Mouse (Mus musculus) bone marrow, adult 2 months (tissue): ENCODE measurements around the gene 1110051M20Rik. TPM values are rescaled to one million over a fixed set of nuclear protein-coding genes. Genes with fewer than 3 reads are reported as not detected.

Source experiments
- H3K27ac ChIP-seq: fragments of 200-500 bp; 2 replicates; pipeline ENCODE4 v1.5.1; 2012; ENCODE audit warnings: low read depth, mild to moderate bottlenecking, control low read depth, inconsistent platforms, low read length; ENCODE audit not compliant: control insufficient read depth, poor library complexity, insufficient read depth
- H3K4me1 ChIP-seq: fragments of 200-500 bp; 2 replicates; pipeline ENCODE4 v1.6.1; 2011; ENCODE audit warnings: low read length; ENCODE audit not compliant: control insufficient read depth, insufficient read depth
- H3K4me3 ChIP-seq: fragments of 200-500 bp; replicated peaks from 2 replicates; pipeline ENCODE3; 2011; ENCODE audit warnings: mild to moderate bottlenecking, low read depth, low read length, control low read depth; ENCODE audit not compliant: control insufficient read depth
- CTCF ChIP-seq: fragments of 200-500 bp; IDR thresholded peaks from 2 replicates; pipeline ENCODE4 v1.5.1; 2011; ENCODE audit warnings: low read length, control low read depth; ENCODE audit not compliant: control insufficient read depth, insufficient read depth
- POLR2A ChIP-seq: fragments of 200-500 bp; IDR thresholded peaks from 2 replicates; pipeline ENCODE4 v1.6.1; 2011; ENCODE audit warnings: low read depth, mild to moderate bottlenecking, control low read depth, low read length, borderline replicate concordance; ENCODE audit not compliant: control insufficient read depth
- WGBS: fragments of 180-500 bp; shearing (Covaris S2); methylation state at CpG from one replicate; pipeline ENCODE4 v1.1.7; 2018; 5-methylcytosine and 5-hydroxymethylcytosine counted together
- polyA plus RNA-seq: library from polyadenylated mRNA; stranded (reverse); fragments of >200 nt; gene quantifications from 2 replicates; pipeline ENCODE4 v1.2.4, GENCODE M21; 2011; ENCODE audit warnings: low replicate concordance; ENCODE audit not compliant: missing spikeins, insufficient read depth, insufficient read length

Gene 1110051M20Rik
- polyA plus RNA-seq, 1 experiment, result 7.8 TPM

- TF ChIP-seq CTCF, result no peak
- no peak for TF ChIP-seq POLR2A
- H3K4me1 ChIP-seq, result no peaks in the 10 kb centered on the region
- 90% methylated on average over 2 of the region's 2 CpGs for WGBS
- H3K27ac ChIP-seq, result no peak overlapping the region
- H3K4me3 ChIP-seq, result no peak overlapping the region
Measured at GRCm38 (mm10) chr2:91399727-91400126, 44.8 kb downstream of the 1110051M20Rik start.

GRCm38 (mm10) chr2:91399168-91399567 lies 45.3 kb downstream of the 1110051M20Rik start:
- H3K4me3 ChIP-seq, result no peak overlapping the region
- TF ChIP-seq CTCF (no peak), POLR2A (no peak)
- H3K27ac ChIP-seq, result no peak overlapping the region
- no peaks in the 10 kb centered on the region for H3K4me1 ChIP-seq
- WGBS, result 60% methylated on average over 3 of the region's 3 CpGs

GRCm38 (mm10) chr2:91394078-91394477 lies 50.4 kb downstream of the 1110051M20Rik start:
- 89% methylated on average over 4 of the region's 4 CpGs for WGBS
- no peak overlapping the region for H3K27ac ChIP-seq

GRCm38 (mm10) chr2:91388738-91389137 lies 55.8 kb downstream of the 1110051M20Rik start:
- no peak overlapping the region for H3K27ac ChIP-seq
- no peak overlapping the region for H3K4me3 ChIP-seq
- H3K4me1 ChIP-seq, result no peaks in the 10 kb centered on the region; the same call in 1 of the 2 replicates
- TF ChIP-seq POLR2A (no peak), CTCF (no peak)
- WGBS, result 66% methylated on average over 3 of the region's 3 CpGs

More at GRCm38 (mm10) chr2:91394078-91394477, 50.4 kb downstream of the 1110051M20Rik start:
- Histone ChIP-seq H3K4me1 (no peaks in the 10 kb centered on the region; the same call in 1 of the 2 replicates), H3K4me3 (no peak overlapping the region)
- TF ChIP-seq POLR2A, result no peak
- no peak for TF ChIP-seq CTCF

- Histone ChIP-seq H3K4me1 (no peaks in the 10 kb centered on the region; the same call in 1 of the 2 replicates), H3K4me3 (no peak overlapping the region), H3K27ac (no peak overlapping the region)
- WGBS, result 89% methylated on average over 3 of the region's 3 CpGs
- TF ChIP-seq POLR2A (no peak), CTCF (no peak)
Measured at GRCm38 (mm10) chr2:91388281-91388680, 56.2 kb downstream of the 1110051M20Rik start.

- no peak overlapping the region for H3K27ac ChIP-seq
- 94% methylated on average over 6 of the region's 6 CpGs for WGBS
- TF ChIP-seq POLR2A (no peak), CTCF (no peak)
Measured at GRCm38 (mm10) chr2:91387287-91387958, 57.1 kb downstream of the 1110051M20Rik start.

GRCm38 (mm10) chr2:91386547-91387286 lies 57.8 kb downstream of the 1110051M20Rik start:
- Histone ChIP-seq H3K27ac (no peak overlapping the region), H3K4me3 (no peak overlapping the region), H3K4me1 (no peaks in the 10 kb centered on the region)
- no peak for TF ChIP-seq POLR2A
- no peak for TF ChIP-seq CTCF
- WGBS, result 77% methylated on average over 5 of the region's 5 CpGs

More at GRCm38 (mm10) chr2:91387287-91387958, 57.1 kb downstream of the 1110051M20Rik start:
- Histone ChIP-seq H3K4me1 (no peaks in the 10 kb centered on the region; the same call in 1 of the 2 replicates), H3K4me3 (no peak overlapping the region)

- Histone ChIP-seq H3K4me3 (no peak overlapping the region), H3K27ac (no peak overlapping the region), H3K4me1 (no peaks in the 10 kb centered on the region)
- WGBS, result 86% methylated on average over 6 of the region's 6 CpGs
- no peak for TF ChIP-seq CTCF
- no peak for TF ChIP-seq POLR2A
Measured at GRCm38 (mm10) chr2:91383294-91383693, 61.2 kb downstream of the 1110051M20Rik start.

GRCm38 (mm10) chr2:91377038-91377437 lies 67.5 kb downstream of the 1110051M20Rik start:
- no peak overlapping the region for H3K27ac ChIP-seq
- H3K4me3 ChIP-seq, result no peak overlapping the region
- TF ChIP-seq POLR2A (no peak), CTCF (no peak)
- H3K4me1 ChIP-seq, result no peaks in the 10 kb centered on the region
- 71% methylated on average over 7 of the region's 7 CpGs for WGBS
